Mouse (Mus musculus) adrenal gland, postnatal 4 days (tissue): ENCODE data around the gene Sfxn4. TPM values are rescaled to one million over a fixed set of nuclear protein-coding genes. Genes with fewer than 3 reads are reported as not detected.
"Not testable (repeated sequence)": the region's sequence is repeated elsewhere in the genome, so short reads cannot be mapped to it uniquely, and the experiment has no call there.

Source experiments
- DNase-seq, 2 experiments: peaks; one replicate each; pipeline ENCODE4 v3.0.0; 2021 to 2022; ENCODE audit warnings: low spot score in 2 of 2, mixed read lengths in 2 of 2
- long read RNA-seq, 2 experiments: library from polyadenylated mRNA; stranded (forward); transcript quantifications; one replicate each; pipeline ENCODE4 v2.0.0; 2021
- total RNA-seq, 2 experiments: library from RNA; stranded (reverse); gene quantifications; 2 replicates each; pipeline ENCODE4 v1.2.3; 2021

The Sfxn4 gene
- 1 to 10 TPM; 6.4 to 6.7 TPM for total RNA-seq
- long read RNA-seq, experiment 1, partial matches to known transcripts: 0 of 5 reads
- long read RNA-seq, experiment 1, other reads (novel, unspliced or antisense): 2 of 5 reads
- long read RNA-seq, experiment 2, partial matches to known transcripts: 0 of 5 reads
- long read RNA-seq, experiment 2, other reads (novel, unspliced or antisense): 3 of 5 reads

DNA sequence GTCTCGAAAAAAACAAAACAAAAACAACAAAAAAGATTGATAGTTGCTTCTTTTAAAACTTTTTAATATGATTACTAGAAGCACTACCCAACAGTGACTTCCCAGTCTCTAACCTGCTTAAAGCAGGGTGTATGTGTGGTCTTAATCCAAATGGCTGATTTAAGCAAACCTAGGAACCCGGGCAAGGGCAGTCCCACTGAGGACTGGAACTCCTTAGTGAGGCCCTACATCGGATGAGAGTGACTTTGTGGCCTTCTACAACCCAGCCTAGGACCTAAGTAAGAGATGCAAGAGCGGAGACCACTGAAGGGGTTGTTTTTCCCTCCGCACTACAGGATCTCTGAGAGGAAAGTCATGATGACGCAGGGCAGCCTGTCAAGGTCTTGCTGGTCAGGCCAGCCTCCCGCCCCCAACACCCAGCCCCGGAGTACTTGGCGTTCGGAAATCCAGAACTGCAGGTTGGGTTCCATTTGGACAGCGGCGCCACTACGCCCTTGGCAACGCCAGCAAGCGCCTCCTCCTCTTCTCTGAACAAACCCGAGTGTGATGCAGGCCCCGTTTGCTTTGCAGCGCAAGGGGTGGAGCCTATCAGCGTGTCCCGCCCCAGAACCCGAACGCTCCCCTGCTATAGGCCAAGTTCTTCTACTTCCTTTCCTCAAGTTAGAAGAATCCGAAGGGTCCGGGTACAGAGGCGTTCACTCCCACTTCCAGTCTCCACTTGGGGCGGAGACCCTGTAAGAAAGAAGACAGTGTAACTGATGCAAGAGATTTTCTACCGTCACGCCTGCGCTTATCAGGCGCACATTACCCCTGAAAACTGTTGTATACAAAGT lies at the start of gene Sfxn4:
Sfxn4 (minus strand) TSS at position 612 of the 833 bp plus-strand sequence.
- peak; percentile 65 to 86 for DNase-seq

- no peak for DNase-seq
Measured at GRCm38 (mm10) chr19:60910304-60910703, 49.0 kb upstream of the Sfxn4 start.

DNA sequence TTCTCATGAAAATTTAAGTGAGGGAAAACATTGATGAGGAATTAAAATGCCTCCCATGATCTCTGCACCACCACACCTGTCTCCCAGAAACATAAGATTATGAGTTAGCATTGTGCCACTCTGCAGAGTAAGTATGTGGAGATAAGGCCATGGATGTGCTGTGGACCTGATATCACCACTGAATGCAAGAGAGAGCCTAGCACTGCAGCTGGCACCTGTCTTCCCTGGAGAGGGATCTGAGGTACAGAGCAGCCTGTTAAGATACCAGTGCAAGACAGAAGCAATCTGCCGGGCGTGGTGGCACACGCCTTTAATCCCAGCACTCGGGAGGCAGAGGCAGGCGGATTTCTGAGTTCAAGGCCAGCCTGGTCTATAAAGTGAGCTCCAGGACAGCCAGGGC lies 44.2 kb upstream of the Sfxn4 start:
- no peak for DNase-seq

DNA sequence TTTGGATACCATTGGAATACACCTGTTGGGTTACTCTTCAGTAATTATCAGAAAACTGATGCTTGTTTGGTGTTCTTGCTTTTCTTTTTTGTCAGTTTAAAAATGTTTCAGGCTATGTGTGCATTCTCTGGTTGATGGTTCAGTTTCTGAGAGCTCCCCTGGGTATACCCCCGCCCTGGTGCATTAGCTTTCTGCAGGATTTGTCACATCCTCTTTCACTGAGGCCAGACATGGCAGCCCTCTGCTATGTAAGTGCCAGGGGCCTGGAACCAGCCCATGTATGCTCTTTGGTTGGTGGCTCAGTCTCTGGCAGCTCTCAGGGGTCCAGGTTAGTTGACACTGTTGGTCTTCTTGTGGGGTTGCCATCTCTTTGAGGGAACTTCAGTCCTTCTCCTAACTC lies 42.7 kb upstream of the Sfxn4 start:
- no peak for DNase-seq

DNA sequence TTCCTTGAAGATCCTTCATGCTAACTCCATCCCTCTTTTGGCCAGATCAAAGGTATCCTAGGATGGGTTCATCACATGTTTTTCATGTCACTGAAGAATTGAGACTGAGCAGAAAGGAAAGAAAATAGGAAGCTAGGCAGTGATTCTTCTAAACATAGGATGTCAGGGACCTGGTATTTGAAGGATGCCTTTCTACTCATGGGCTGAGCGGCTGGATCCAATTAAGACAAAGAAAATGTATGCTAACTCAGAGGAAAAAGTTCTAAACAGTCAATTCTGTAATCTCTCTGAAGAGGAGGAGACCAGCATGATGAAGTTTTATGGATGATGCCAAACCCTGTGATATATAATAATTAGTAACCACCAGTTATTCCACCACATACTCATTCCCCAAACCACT lies 41.9 kb upstream of the Sfxn4 start:
- DNase-seq: no peak

- no peak for DNase-seq
Measured at GRCm38 (mm10) chr19:60895251-60895880, 34.1 kb upstream of the Sfxn4 start.

GRCm38 (mm10) chr19:60891934-60892547 lies 30.8 kb upstream of the Sfxn4 start:
- DNase-seq: peak in 1 of 2 experiments; percentile 50

GRCm38 (mm10) chr19:60891123-60891470 lies 29.8 kb upstream of the Sfxn4 start:
- no peak for DNase-seq

DNA sequence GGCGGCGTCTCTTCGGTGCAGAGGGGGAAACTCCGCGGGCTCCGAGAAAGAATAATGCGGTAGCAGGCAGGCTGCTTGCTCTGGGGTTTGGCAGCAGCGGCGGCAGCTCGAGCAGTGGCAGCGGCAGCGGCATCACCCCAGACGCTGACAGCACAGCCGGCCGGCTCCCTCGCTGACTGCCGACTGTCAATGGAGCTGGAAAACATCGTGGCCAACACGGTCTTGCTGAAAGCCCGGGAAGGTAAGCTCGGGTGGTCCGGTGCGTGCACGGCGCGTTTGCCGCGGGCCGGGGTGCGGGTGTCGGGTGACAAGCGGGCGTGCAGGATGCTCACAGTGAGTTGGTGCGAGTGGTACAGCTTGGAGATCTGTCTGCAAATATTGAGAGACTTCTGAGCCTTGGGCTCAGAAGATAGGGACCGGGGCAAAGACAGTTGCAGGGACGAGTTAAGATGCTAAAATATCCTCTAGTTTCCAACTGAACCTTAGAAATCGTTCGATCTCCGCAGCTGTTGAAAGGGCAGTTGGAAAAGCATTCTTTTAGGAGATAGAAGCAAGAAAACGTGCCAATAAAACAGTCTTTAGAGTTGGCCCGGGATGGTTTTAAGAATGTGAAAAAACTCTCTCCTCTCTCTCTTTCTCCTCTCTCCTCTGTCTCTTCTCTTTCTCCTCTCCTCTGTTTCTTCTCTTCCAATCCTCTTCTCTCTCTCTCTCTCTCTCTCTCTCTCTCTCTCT lies 29.3 kb upstream of the Sfxn4 start:
- DNase-seq: peak in 1 of 2 experiments; percentile 19

- peak; percentile 81 to 87 for DNase-seq
Measured at GRCm38 (mm10) chr19:60889714-60890315, 28.5 kb upstream of the Sfxn4 start, which contains the start of gene Grk5. Gene Grk5 (plus strand): TSS chr19:60889749.

- DNase-seq: peak; percentile 5 to 27
Measured at GRCm38 (mm10) chr19:60889101-60889713, 27.9 kb upstream of the Sfxn4 start.

GRCm38 (mm10) chr19:60887637-60888036 lies 26.4 kb upstream of the Sfxn4 start:
- DNase-seq: no peak

DNA sequence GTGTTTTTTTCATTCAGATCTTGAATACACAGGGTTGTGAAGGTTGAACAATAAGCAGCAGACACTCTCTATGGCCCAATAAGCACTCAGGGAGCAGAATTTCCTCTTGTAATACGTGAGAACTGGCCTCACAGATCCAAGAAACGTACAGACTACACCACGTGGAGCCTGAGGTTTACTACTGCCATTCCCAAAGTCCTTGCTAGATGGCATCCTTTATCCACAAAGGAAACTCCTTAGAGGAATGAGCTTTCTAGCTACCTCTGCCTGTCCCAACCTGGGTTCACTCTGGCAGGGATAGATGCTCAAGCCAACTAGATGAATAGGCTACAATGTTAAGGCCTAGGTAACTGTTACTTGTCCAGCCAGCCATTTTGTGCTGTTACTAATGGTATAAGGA lies 21.9 kb upstream of the Sfxn4 start:
- DNase-seq: no peak

- DNase-seq: peak; percentile 89 to 95
Measured at GRCm38 (mm10) chr19:60874064-60874694, 12.9 kb upstream of the Sfxn4 start, which contains the start of gene Prdx3. Gene Prdx3 (minus strand): TSS chr19:60874556.

- DNase-seq: peak; percentile 22 to 31
Measured at GRCm38 (mm10) chr19:60873501-60873900, 12.2 kb upstream of the Sfxn4 start.

GRCm38 (mm10) chr19:60872272-60872671 lies 11.0 kb upstream of the Sfxn4 start:
- no peak for DNase-seq

GRCm38 (mm10) chr19:60871366-60871765 lies 10.1 kb upstream of the Sfxn4 start:
- no peak for DNase-seq

- no peak for DNase-seq
Measured at GRCm38 (mm10) chr19:60870489-60870888, 9.2 kb upstream of the Sfxn4 start.

DNA sequence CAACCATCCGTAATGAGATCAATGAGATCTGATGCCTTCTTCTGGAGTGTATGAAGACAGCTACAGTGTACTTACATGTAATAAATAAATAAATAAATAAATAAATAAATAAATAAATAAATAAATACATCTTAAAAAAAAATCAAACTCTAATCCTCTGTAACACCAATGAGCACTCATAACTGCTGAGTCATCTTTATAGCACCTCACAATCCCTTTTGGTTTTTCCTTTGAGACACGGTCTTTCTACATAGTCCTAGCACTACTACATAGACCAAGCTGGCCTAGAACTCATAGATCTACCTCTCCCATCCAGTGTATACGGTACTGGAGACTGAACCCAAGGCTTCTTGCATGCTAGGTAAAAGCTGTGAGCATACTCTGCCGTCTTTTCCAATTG lies 4.9 kb upstream of the Sfxn4 start:
- not testable (repeated sequence) for DNase-seq

GRCm38 (mm10) chr19:60845731-60846130 lies 15.5 kb downstream of the Sfxn4 start:
- no peak for DNase-seq
